Mouse (Mus musculus) heart, postnatal 0 days (tissue): ENCODE data around the gene Tspo2.

Experiments used
- CTCF ChIP-seq: IDR thresholded peaks from 2 replicates; pipeline ENCODE4 v1.5.1; 2016; ENCODE audit warnings: antibody characterized with exemption, control low read depth, low read depth
- EP300 ChIP-seq: IDR thresholded peaks from 2 replicates; pipeline ENCODE4 v1.6.1; 2016; ENCODE audit warnings: antibody characterized with exemption, low read depth

- TF ChIP-seq CTCF (no peak), EP300 (no peak)
These were observed 18.2 kb downstream of the Tspo2 start for GRCm38 (mm10) chr17:48433006-48433655.
